Mouse (Mus musculus): ENCODE data around the gene C1qtnf5. TPM values are rescaled to one million over a fixed set of nuclear protein-coding genes. Genes with fewer than 3 reads are reported as not detected.
A peak's percentile ranks its signal among the peaks of the same experiment; 100 is the strongest.

The C1qtnf5 gene
- polyA plus RNA-seq, 1 experiment from 2014 or later = 0.40 TPM

- Histone ChIP-seq H3K9ac (ENCODE audit: low read length) (no peak overlapping the region), H3K27ac (replicated peaks; ENCODE audit: low read depth, low read length) (no peak overlapping the region), H3K4me2 (ENCODE audit: low read depth, severe bottlenecking) (no peak overlapping the region), H3K4me3 (ENCODE audit: low read depth, low read length) (no peak overlapping the region), H3K27me3 (ENCODE audit: control insufficient read depth, insufficient read depth, low read length) (peaks cover 14% of the 10 kb centered on the region), H3K9me3 (ENCODE audit: control insufficient read depth, low read length) (no peaks in the 10 kb centered on the region), H3K36me3 (ENCODE audit: control insufficient read depth, insufficient read depth, low read length) (peaks cover 2% of the 10 kb centered on the region; the same call in 1 of the 2 replicates), H3K4me1 (ENCODE audit: control insufficient read depth, insufficient read depth, low read length) (peaks cover 6% of the 10 kb centered on the region)
- WGBS = 52% methylated on average over 12 of the region's 12 CpGs
- DNase-seq (ENCODE audit: low spot score) = no peak
- ATAC-seq (ENCODE audit: insufficient number of reproducible peaks, low FRiP score, low TSS enrichment, low read depth) = no peak
These were observed 18.0 kb upstream of the C1qtnf5 start for GRCm38 (mm10) chr9:44088877-44089608.

GRCm38 (mm10) chr9:44093612-44094503 lies 13.2 kb upstream of the C1qtnf5 start:
- H3K36me3 ChIP-seq (ENCODE audit: control insufficient read depth, insufficient read depth, low read length) = peaks cover 2% of the 10 kb centered on the region; the same call in 1 of the 2 replicates
- peak; percentile 86 for DNase-seq (ENCODE audit: low spot score)
- no peaks in the 10 kb centered on the region for H3K9me3 ChIP-seq (ENCODE audit: control insufficient read depth, low read length)
- WGBS = 38% methylated on average over 24 of the region's 24 CpGs
- H3K4me2 ChIP-seq (ENCODE audit: low read depth, severe bottlenecking) = no peak overlapping the region
- H3K4me3 ChIP-seq (ENCODE audit: low read depth, low read length) = no peak overlapping the region
- H3K9ac ChIP-seq (ENCODE audit: low read length) = no peak overlapping the region
- peaks cover 2% of the 10 kb centered on the region; the same call in 1 of the 2 replicates for H3K27me3 ChIP-seq (ENCODE audit: control insufficient read depth, insufficient read depth, low read length)
- no peaks in the 10 kb centered on the region for H3K4me1 ChIP-seq (ENCODE audit: control insufficient read depth, insufficient read depth, low read length)
- H3K27ac ChIP-seq (replicated peaks; ENCODE audit: low read depth, low read length) = no peak overlapping the region
- no peak for ATAC-seq (ENCODE audit: insufficient number of reproducible peaks, low FRiP score, low TSS enrichment, low read depth)

GRCm38 (mm10) chr9:44094737-44095136 lies 12.3 kb upstream of the C1qtnf5 start:
- Histone ChIP-seq H3K4me1 (ENCODE audit: control insufficient read depth, insufficient read depth, low read length) (no peaks in the 10 kb centered on the region), H3K36me3 (ENCODE audit: control insufficient read depth, insufficient read depth, low read length) (peaks cover 2% of the 10 kb centered on the region; the same call in 1 of the 2 replicates), H3K9me3 (ENCODE audit: control insufficient read depth, low read length) (no peaks in the 10 kb centered on the region), H3K9ac (ENCODE audit: low read length) (no peak overlapping the region), H3K27ac (replicated peaks; ENCODE audit: low read depth, low read length) (no peak overlapping the region), H3K4me3 (ENCODE audit: low read depth, low read length) (no peak overlapping the region), H3K4me2 (ENCODE audit: low read depth, severe bottlenecking) (no peak overlapping the region), H3K27me3 (ENCODE audit: control insufficient read depth, insufficient read depth, low read length) (no peaks in the 10 kb centered on the region)
- ATAC-seq (ENCODE audit: insufficient number of reproducible peaks, low FRiP score, low TSS enrichment, low read depth) (no peak), DNase-seq (ENCODE audit: low spot score) (no peak)
- WGBS = 78% methylated on average over 3 of the region's 3 CpGs

- H3K27me3 ChIP-seq (ENCODE audit: control insufficient read depth, insufficient read depth, low read length) = no peaks in the 10 kb centered on the region
- no peak overlapping the region for H3K9ac ChIP-seq (ENCODE audit: low read length)
- H3K4me2 ChIP-seq (ENCODE audit: low read depth, severe bottlenecking) = no peak overlapping the region
- no peak overlapping the region for H3K4me3 ChIP-seq (ENCODE audit: low read depth, low read length)
- DNase-seq (ENCODE audit: low spot score) (no peak), ATAC-seq (ENCODE audit: insufficient number of reproducible peaks, low FRiP score, low TSS enrichment, low read depth) (no peak)
- no peak overlapping the region for H3K27ac ChIP-seq (replicated peaks; ENCODE audit: low read depth, low read length)
- WGBS = 88% methylated on average over 9 of the region's 9 CpGs
- H3K4me1 ChIP-seq (ENCODE audit: control insufficient read depth, insufficient read depth, low read length) = no peaks in the 10 kb centered on the region
- H3K36me3 ChIP-seq (ENCODE audit: control insufficient read depth, insufficient read depth, low read length) = peaks cover 4% of the 10 kb centered on the region; the same call in 1 of the 2 replicates
- H3K9me3 ChIP-seq (ENCODE audit: control insufficient read depth, low read length) = no peaks in the 10 kb centered on the region
These were observed 11.3 kb upstream of the C1qtnf5 start for GRCm38 (mm10) chr9:44095781-44096180.

DNA sequence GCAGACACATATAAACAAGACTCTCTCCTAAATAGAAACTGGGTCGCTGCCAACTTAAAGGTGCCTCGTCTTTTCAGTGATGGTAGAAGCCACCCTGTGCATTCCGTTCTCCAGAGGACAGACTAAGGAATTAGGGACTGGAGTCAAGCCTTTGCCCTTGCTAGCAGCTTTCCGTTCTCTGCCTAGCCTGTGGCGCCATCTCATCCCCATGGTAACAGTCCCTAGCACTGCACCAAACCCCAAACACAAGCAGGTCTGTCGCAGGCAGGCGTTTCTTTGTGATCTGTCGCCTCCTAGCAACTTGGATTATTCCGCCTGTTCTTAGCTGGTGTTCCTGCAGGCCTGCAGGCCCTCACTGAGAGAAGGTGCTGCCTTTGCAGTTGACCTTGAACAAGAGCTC lies 10.5 kb upstream of the C1qtnf5 start:
- Histone ChIP-seq H3K9ac (ENCODE audit: low read length) (no peak overlapping the region), H3K27me3 (ENCODE audit: control insufficient read depth, insufficient read depth, low read length) (no peaks in the 10 kb centered on the region), H3K4me3 (ENCODE audit: low read depth, low read length) (no peak overlapping the region), H3K27ac (replicated peaks; ENCODE audit: low read depth, low read length) (no peak overlapping the region), H3K4me1 (ENCODE audit: control insufficient read depth, insufficient read depth, low read length) (peaks cover 2% of the 10 kb centered on the region; the same call in 1 of the 2 replicates), H3K36me3 (ENCODE audit: control insufficient read depth, insufficient read depth, low read length) (peaks cover 4% of the 10 kb centered on the region; the same call in 1 of the 2 replicates), H3K9me3 (ENCODE audit: control insufficient read depth, low read length) (no peaks in the 10 kb centered on the region), H3K4me2 (ENCODE audit: low read depth, severe bottlenecking) (no peak overlapping the region)
- DNase-seq (ENCODE audit: low spot score) (no peak), ATAC-seq (ENCODE audit: insufficient number of reproducible peaks, low FRiP score, low TSS enrichment, low read depth) (no peak)
- WGBS = 33% methylated on average over 9 of the region's 9 CpGs

DNA sequence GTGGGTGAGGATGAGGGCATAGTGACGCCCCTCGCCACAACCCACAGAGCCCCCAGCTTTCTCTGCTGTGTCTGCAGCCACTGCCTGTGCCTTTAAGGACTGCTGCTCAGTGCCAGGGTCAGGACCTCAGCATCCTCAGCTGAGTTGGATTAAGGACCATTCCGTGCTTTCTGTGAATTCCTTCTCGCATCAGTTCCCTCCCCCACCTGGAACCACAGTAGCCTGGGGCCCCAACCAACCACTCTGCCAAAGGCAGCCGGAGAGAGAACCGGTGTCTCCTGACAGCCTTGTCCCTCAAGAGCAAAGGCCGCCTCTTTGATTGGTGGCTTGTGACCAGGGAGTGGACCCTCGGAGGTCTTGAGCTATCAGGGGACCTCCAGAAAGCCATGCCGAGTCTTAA lies 5.6 kb upstream of the C1qtnf5 start, which contains the start of gene Mfrp:
TSS of gene Mfrp (plus strand) at position 240 of the 400 bp plus-strand sequence.
- H3K9me3 ChIP-seq (ENCODE audit: control insufficient read depth, low read length) = no peaks in the 10 kb centered on the region
- H3K4me1 ChIP-seq (ENCODE audit: control insufficient read depth, insufficient read depth, low read length) = peaks cover 7% of the 10 kb centered on the region
- WGBS = 58% methylated on average over 9 of the region's 9 CpGs
- H3K4me3 ChIP-seq (ENCODE audit: low read depth, low read length) = no peak within 1 kb of the TSS
- DNase-seq (ENCODE audit: low spot score) = no peak
- H3K4me2 ChIP-seq (ENCODE audit: low read depth, severe bottlenecking) = no peak within 1 kb of the TSS
- no peaks in the 10 kb centered on the region for H3K27me3 ChIP-seq (ENCODE audit: control insufficient read depth, insufficient read depth, low read length)
- H3K9ac ChIP-seq (ENCODE audit: low read length) = no peak within 1 kb of the TSS; the same call in 1 of the 2 replicates
- no peak for ATAC-seq (ENCODE audit: insufficient number of reproducible peaks, low FRiP score, low TSS enrichment, low read depth)
- H3K36me3 ChIP-seq (ENCODE audit: control insufficient read depth, insufficient read depth, low read length) = peaks cover 4% of the 10 kb centered on the region; the same call in 1 of the 2 replicates
- no peak within 1 kb of the TSS for H3K27ac ChIP-seq (replicated peaks; ENCODE audit: low read depth, low read length)

DNA sequence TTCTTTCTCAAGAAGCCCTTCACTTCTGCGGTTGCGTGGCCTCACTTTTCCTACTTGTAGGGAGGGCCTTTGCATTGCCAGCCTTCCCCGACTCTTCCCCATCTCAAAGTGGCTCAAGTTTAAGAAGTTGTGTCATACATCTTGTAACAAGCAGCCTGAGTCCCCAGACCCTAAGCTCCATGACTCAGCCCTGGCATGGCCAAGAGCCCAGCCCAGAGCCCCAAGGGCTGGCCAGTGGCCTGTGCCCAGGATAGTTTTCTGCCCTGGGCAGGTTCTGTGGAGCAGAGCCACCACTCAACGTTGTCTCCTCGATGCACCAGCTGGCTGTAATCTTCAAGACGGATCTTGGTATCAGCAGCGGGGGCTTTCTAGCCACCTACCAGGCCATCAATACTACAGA lies 2.2 kb upstream of the C1qtnf5 start:
- no peak for DNase-seq (ENCODE audit: low spot score)
- H3K36me3 ChIP-seq (ENCODE audit: control insufficient read depth, insufficient read depth, low read length) = peaks cover 11% of the 10 kb centered on the region; the same call in 1 of the 2 replicates
- H3K27me3 ChIP-seq (ENCODE audit: control insufficient read depth, insufficient read depth, low read length) = no peaks in the 10 kb centered on the region
- WGBS = 96% methylated on average over 7 of the region's 7 CpGs
- no peak overlapping the region for H3K4me2 ChIP-seq (ENCODE audit: low read depth, severe bottlenecking)
- no peak for ATAC-seq (ENCODE audit: insufficient number of reproducible peaks, low FRiP score, low TSS enrichment, low read depth)
- H3K4me3 ChIP-seq (ENCODE audit: low read depth, low read length) = no peak overlapping the region
- H3K9ac ChIP-seq (ENCODE audit: low read length) = no peak overlapping the region
- H3K4me1 ChIP-seq (ENCODE audit: control insufficient read depth, insufficient read depth, low read length) = peaks cover 32% of the 10 kb centered on the region
- H3K9me3 ChIP-seq (ENCODE audit: control insufficient read depth, low read length) = no peaks in the 10 kb centered on the region
- H3K27ac ChIP-seq (replicated peaks; ENCODE audit: low read depth, low read length) = no peak overlapping the region

DNA sequence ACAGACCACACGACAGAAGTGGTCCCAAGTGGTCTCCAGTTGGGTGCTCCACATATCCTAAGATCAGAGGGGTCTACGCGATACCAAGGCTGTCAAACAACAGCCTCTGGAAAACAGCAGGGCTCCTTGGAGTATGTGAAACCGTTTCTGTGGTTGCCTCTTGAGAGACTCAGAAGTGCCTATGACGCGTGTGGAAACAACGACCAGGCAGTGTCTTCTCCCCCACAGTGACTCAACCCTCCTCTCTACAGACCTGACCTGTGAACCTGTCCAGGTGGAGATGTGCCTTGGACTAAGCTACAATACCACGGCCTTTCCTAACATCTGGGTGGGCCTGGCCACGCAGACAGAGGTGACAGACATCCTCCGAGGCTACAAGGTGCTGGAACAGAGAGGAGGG lies 1.3 kb upstream of the C1qtnf5 start:
- DNase-seq (ENCODE audit: low spot score) (no peak), ATAC-seq (ENCODE audit: insufficient number of reproducible peaks, low FRiP score, low TSS enrichment, low read depth) (no peak)
- WGBS = 88% methylated on average over 10 of the region's 10 CpGs
- no peaks in the 10 kb centered on the region for H3K9me3 ChIP-seq (ENCODE audit: control insufficient read depth, low read length)
- no peaks in the 10 kb centered on the region for H3K27me3 ChIP-seq (ENCODE audit: control insufficient read depth, insufficient read depth, low read length)
- peaks cover 10% of the 10 kb centered on the region; the same call in 1 of the 2 replicates for H3K36me3 ChIP-seq (ENCODE audit: control insufficient read depth, insufficient read depth, low read length)
- no peak overlapping the region for H3K27ac ChIP-seq (replicated peaks; ENCODE audit: low read depth, low read length)
- no peak overlapping the region for H3K4me2 ChIP-seq (ENCODE audit: low read depth, severe bottlenecking)
- no peak overlapping the region for H3K4me3 ChIP-seq (ENCODE audit: low read depth, low read length)
- H3K4me1 ChIP-seq (ENCODE audit: control insufficient read depth, insufficient read depth, low read length) = peaks cover 40% of the 10 kb centered on the region
- no peak overlapping the region for H3K9ac ChIP-seq (ENCODE audit: low read length)
